Mouse (Mus musculus) embryonic fibroblast, embryonic 13.5 days (primary cell): ENCODE data around the gene Tmem88b.

Source experiments
- CTCF ChIP-seq: IDR thresholded peaks from 2 replicates; pipeline ENCODE4 v1.5.1; 2011; ENCODE audit warnings: mild to moderate bottlenecking, control low read depth, low read length, moderate library complexity, borderline replicate concordance; ENCODE audit not compliant: insufficient read depth
- POLR2A ChIP-seq: IDR thresholded peaks from 2 replicates; pipeline ENCODE4 v1.6.1; 2011; ENCODE audit warnings: low read depth, mild to moderate bottlenecking, control low read depth, low read length, moderate library complexity

- TF ChIP-seq CTCF (no peak), POLR2A (no peak)
Observed at GRCm38 (mm10) chr4:155791240-155791933, 5.7 kb upstream of the Tmem88b start.
